Mouse (Mus musculus) macrophage (primary cell): ENCODE data around the gene Olfr504. TPM values are rescaled to one million over a fixed set of nuclear protein-coding genes. Genes with fewer than 3 reads are reported as not detected.
"Not testable (repeated sequence)": the region's sequence is repeated elsewhere in the genome, so short reads cannot be mapped to it uniquely, and the experiment has no call there.

ENCODE experiments used
- H3K27ac ChIP-seq: fragments of 350-480 bp; formaldehyde crosslinking; 2 replicates; pipeline ENCODE4 v1.9.0; 2021
- H3K36me3 ChIP-seq: fragments of 350-480 bp; formaldehyde crosslinking; 2 replicates; pipeline ENCODE4 v1.9.0; 2021; ENCODE audit errors: inconsistent target
- H3K4me3 ChIP-seq: fragments of 350-480 bp; formaldehyde crosslinking; 2 replicates; pipeline ENCODE4 v1.9.0; 2021; ENCODE audit errors: inconsistent target
- H3K79me2 ChIP-seq: fragments of 350-480 bp; formaldehyde crosslinking; 2 replicates; pipeline ENCODE4 v1.9.0; 2021; ENCODE audit errors: inconsistent target
- WGBS: methylation state at CpG from one replicate; pipeline ENCODE4 v1.1.7; 2026; ENCODE audit warnings: inconsistent platforms; ENCODE audit not compliant: missing documents; 5-methylcytosine and 5-hydroxymethylcytosine counted together
- polyA plus RNA-seq: library from polyadenylated mRNA; stranded (reverse); fragments of 250-400 nt; gene quantifications from 3 replicates; pipeline ENCODE4 v1.2.4, GENCODE M21; 2018; ENCODE audit warnings: inconsistent platforms
- total RNA-seq, 78 experiments: library from RNA; depleted of rRNA; stranded (reverse); fragments of 250-400 nt; gene quantifications; 1 replicate in 9 of 78; 2 replicates in 24 of 78; 3 replicates in 43 of 78; 4 replicates in 2 of 78; pipeline ENCODE4 v1.2.4; 2018; ENCODE audit warnings: inconsistent platforms in 56 of 78

Olfr504 gene
- not detected for total RNA-seq (2018; cell fraction: chromatin; rRNA removed)
- total RNA-seq (2018; cell fraction: cytosol; rRNA removed), result not detected
- not detected for total RNA-seq (2018; cell fraction: nucleus; rRNA removed)
- not detected in 3 replicates for polyA plus RNA-seq

DNA sequence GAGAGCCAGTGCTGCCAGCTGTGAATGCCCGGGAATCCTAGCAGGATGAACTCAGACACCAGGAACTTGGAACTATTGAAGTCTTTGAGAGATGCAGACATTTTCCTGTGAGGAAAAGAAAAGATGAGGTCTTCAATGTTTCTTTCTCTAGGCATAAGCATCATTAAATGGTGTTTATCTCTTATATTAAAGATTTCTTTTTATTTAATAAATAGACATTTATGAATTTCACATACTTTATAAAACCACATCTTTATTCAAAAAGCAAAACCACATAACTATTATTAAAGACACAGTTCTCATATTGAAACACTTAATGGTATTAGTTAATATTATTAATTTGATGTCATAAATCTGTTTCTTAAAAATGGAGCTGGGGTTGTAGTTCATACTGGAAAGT, at the start of gene Olfr504:
Gene Olfr504 (minus strand): TSS at position 101 of the 400 bp plus-strand sequence.
- Histone ChIP-seq H3K4me3 (no peak within 1 kb of the TSS), H3K79me2 (no peaks in the 10 kb centered on the region), H3K36me3 (no peaks in the 10 kb centered on the region), H3K27ac (no peak within 1 kb of the TSS)
- WGBS, result 78% methylated on average over 1 of the region's 1 CpGs

DNA sequence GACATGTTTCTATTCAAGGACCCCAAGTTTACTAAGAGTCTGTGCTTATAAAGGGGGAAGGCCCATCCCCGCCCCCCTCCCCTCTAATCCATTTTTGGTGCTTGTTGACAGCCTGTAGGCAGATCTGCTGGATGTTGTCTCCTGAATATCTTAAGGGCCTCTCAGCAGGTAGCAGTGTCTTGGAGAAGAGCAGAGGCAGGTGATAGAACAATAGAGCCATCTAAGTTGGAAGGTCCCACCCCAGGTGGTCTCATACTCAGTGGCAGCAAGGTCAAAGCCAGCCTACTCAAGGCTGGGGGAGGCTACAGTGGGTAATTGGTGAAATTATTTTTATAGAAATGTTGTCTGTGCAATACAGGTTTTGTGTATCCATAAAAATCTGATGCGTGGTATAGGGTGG, 48.5 kb upstream of the Olfr504 start:
- Histone ChIP-seq H3K27ac (no peak overlapping the region), H3K79me2 (no peaks in the 10 kb centered on the region), H3K36me3 (no peaks in the 10 kb centered on the region), H3K4me3 (no peak overlapping the region)
- 85% methylated on average over 2 of the region's 2 CpGs for WGBS

DNA sequence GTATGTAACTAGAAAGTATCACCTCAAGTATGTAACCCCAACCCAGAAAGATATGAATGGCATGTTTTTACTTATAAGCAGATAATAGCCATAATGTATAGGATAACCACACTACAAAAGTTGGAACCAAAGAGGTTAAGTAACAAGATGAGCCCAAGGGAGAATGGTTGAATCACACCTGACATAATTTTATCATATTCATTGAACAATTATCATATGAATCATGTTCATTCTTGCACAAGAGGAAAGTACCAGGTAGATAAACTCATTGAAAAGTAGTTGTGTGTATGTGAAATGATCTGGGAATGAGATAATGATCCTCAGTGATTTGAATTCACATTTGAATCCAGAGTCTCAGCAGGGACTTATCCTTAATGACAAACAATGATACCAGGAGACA, 44.9 kb upstream of the Olfr504 start, which contains the start of gene Olfr506:
Gene Olfr506 (plus strand): TSS at position 301 of the 400 bp plus-strand sequence.
- no peaks in the 10 kb centered on the region for H3K79me2 ChIP-seq
- H3K36me3 ChIP-seq, result no peaks in the 10 kb centered on the region
- no peak within 1 kb of the TSS for H3K4me3 ChIP-seq
- no peak within 1 kb of the TSS for H3K27ac ChIP-seq

DNA sequence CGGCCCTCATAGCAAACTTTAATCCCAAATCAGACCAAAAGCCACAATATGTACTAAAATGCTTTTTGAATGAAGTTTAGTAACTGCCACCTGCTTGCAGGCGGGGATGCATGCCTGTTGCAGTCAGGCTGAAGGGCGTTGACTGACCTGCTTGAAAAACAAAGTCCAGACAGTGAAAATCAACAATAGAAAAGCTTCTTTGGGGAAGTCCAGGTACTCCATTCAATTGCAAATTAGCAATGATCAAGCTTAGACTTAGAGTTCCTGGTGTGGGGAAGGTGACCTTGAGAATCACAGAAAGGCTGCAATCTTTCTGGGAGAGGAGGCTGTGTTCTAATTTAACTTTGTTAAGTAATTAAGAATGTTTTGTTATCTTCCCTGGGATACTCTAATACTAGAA, 36.3 kb upstream of the Olfr504 start:
- 64% methylated on average over 3 of the region's 3 CpGs for WGBS
- H3K4me3 ChIP-seq, H3K36me3 ChIP-seq, H3K79me2 ChIP-seq, H3K27ac ChIP-seq: not testable (repeated sequence)

DNA sequence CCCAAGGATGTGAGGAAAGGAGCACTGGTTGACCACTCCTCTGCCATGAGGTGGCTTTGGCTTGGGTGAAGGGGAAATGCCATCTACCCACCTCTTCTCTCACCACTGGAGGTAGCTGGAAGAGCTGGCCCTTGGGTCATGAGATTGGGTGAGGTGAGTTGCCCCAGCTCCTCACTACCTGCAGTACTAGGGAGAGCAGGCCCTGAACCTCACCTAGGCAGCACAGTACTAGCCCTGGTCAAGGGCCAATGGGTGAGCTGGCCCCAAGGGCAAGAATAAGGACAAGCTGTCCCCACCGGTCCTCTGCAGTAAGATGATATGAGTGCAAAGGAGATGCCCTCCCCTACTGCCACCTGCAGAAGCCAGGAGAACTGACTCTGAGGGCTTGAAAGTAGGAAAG, 24.2 kb upstream of the Olfr504 start:
- 94% methylated on average over 1 of the region's 1 CpGs for WGBS

DNA sequence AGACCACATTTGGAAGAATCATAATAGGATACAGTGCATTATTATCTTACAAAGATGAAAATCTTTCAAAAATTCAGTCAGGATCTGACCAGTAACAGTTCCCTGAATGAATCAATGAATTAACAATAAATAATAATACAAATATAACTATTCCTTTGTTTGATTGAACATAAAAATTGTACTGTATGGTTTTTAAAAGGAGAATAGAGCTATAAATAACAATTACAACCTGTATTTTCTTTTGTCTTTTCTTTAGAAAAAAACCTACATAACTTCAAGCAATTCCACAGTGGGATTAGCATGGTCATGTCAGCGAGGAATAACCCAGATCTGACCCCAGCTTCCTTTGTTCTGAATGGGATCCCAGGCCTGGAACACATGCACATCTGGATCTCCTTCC, 21.4 kb downstream of the Olfr504 start, which contains the start of gene Olfr503:
Gene Olfr503 (plus strand): TSS at position 301 of the 400 bp plus-strand sequence.
- H3K36me3 ChIP-seq, H3K79me2 ChIP-seq, H3K27ac ChIP-seq, H3K4me3 ChIP-seq: not testable (repeated sequence)
- WGBS, result 13% methylated on average over 1 of the region's 1 CpGs

More for the DNA sequence above, 24.2 kb upstream of the Olfr504 start:
- H3K36me3 ChIP-seq, result no peaks in the 10 kb centered on the region
- H3K79me2 ChIP-seq, result no peaks in the 10 kb centered on the region
- H3K4me3 ChIP-seq, result no peak overlapping the region
- no peak overlapping the region for H3K27ac ChIP-seq

DNA sequence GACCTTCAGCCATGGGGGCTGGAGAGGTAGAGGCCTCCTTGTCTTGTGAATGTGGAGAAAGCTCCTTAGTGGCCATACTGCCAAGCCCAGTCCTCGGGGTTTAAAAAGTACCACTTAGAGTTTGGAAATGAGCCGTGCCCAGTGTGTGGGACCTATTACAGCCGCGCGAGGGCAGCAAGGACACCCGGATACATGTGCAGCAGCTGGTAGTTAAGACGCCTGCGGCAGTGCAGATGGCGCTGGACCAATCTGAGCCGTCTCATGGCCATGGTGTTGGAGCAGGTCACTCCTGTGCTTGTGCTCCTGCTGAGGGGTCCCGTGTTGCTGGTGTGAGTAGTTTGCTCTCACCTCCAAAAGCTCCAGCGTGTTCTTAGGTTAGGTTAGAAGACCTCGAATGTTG, 23.2 kb downstream of the Olfr504 start:
- H3K79me2 ChIP-seq, result no peaks in the 10 kb centered on the region
- H3K36me3 ChIP-seq, result no peaks in the 10 kb centered on the region
- H3K4me3 ChIP-seq, result no peak overlapping the region
- WGBS, result 91% methylated on average over 13 of the region's 13 CpGs
- no peak overlapping the region for H3K27ac ChIP-seq

DNA sequence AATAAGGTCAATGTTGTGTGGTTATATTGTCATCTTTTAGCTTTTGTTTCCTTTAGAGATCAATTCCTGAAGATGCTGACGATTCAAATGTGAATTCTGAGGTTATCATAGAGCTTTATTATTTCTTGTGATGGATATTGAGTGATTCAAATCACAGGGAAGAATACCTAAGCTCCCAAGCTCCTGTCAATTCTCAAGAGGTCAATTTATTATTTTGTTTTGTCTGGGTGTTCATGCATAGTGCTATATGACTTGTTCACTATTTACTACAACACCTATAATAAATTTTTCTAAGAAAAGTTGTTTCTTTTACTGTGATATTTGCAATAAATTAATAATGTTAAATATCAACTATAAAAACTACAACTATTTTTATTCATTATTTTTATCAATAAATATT, 40.6 kb downstream of the Olfr504 start, which contains the start of gene Olfr502:
Gene Olfr502 (minus strand): TSS at position 101 of the 400 bp plus-strand sequence.
- H3K27ac ChIP-seq, result no peak within 1 kb of the TSS
- H3K36me3 ChIP-seq, result no peaks in the 10 kb centered on the region
- H3K4me3 ChIP-seq, result no peak within 1 kb of the TSS
- H3K79me2 ChIP-seq, result no peaks in the 10 kb centered on the region
- WGBS, result 79% methylated on average over 1 of the region's 1 CpGs

Other genes starting within 250 kb of the Olfr504 start
- gene Olfr492, start 242.1 kb downstream of the Olfr504 start, polyA plus RNA-seq, result not detected in 3 replicates
- not detected in 3 replicates for gene Olfr493, start 218.8 kb downstream of the Olfr504 start, polyA plus RNA-seq
- gene Olfr494, start 200.5 kb downstream of the Olfr504 start, polyA plus RNA-seq, result not detected in 3 replicates
- gene Olfr495, start 172.6 kb downstream of the Olfr504 start, polyA plus RNA-seq, result not detected in 3 replicates
- gene Olfr497, start 145.4 kb downstream of the Olfr504 start, polyA plus RNA-seq, result not detected in 3 replicates
- gene Olfr498, start 100.5 kb downstream of the Olfr504 start, polyA plus RNA-seq, result not detected in 3 replicates
- gene Olfr502, start 40.7 kb downstream of the Olfr504 start, polyA plus RNA-seq, result not detected in 3 replicates
- gene Olfr503, start 21.3 kb downstream of the Olfr504 start, polyA plus RNA-seq, result not detected in 3 replicates
- not detected in 3 replicates for gene Olfr506, start 45.0 kb upstream of the Olfr504 start, polyA plus RNA-seq
- not detected in 3 replicates for gene Olfr507, start 56.0 kb upstream of the Olfr504 start, polyA plus RNA-seq
- gene Olfr508, start 64.2 kb upstream of the Olfr504 start, polyA plus RNA-seq, result not detected in 3 replicates
- gene Olfr509, start 86.1 kb upstream of the Olfr504 start, polyA plus RNA-seq, result not detected in 3 replicates
- gene Olfr510, start 100.6 kb upstream of the Olfr504 start, polyA plus RNA-seq, result not detected in 3 replicates
- gene Olfr512, start 147.5 kb upstream of the Olfr504 start, polyA plus RNA-seq, result not detected in 3 replicates
- not detected in 3 replicates for gene Olfr513, start 185.2 kb upstream of the Olfr504 start, polyA plus RNA-seq